Mouse (Mus musculus) adrenal gland, adult 8-10 months (tissue): Measurements from ENCODE around the gene Cyp46a1. TPM values are rescaled to one million over a fixed set of nuclear protein-coding genes. Genes with fewer than 3 reads are reported as not detected.

Experiments
- DNase-seq: peaks from one replicate; pipeline ENCODE4 v3.0.0; 2022
- total RNA-seq, 4 experiments: library from RNA; stranded (reverse); gene quantifications; 2 replicates each; pipeline ENCODE4 v1.2.4; 2022

The Cyp46a1 gene
- total RNA-seq: 1 to 10 TPM; 2.1 to 7.3 (median 4.7) TPM

DNA sequence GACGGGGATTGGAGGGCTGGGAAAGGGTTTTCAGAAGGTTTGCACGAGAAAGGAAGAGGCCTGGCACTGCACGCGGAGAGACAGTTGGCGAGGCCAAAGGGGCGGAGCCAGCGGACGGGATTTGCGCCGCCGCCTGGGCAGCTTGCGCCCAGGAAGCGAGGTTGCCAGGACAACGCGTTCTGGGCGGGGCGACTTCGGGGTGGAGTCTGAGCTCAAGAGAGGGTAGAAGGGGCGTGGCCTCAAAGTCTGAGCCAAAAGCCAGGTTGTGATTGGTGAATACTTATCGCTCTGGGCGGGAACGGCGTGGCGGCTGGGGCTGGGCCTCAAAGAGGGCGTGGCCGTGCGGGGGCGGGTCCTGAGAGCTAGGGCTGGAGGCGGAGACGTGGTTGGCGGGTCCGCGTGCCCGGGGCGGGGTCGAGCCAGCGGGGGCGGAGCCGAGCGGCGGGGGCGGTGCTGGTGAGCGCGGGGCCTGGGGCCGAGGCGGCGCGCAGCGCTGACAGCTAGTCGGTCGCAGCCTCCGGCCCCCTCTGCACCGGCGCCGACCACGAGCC, at the start of gene Cyp46a1:
Gene Cyp46a1 (plus strand): TSS at position 487 of the 551 bp plus-strand sequence.
- DNase-seq: peak; percentile 100

DNA sequence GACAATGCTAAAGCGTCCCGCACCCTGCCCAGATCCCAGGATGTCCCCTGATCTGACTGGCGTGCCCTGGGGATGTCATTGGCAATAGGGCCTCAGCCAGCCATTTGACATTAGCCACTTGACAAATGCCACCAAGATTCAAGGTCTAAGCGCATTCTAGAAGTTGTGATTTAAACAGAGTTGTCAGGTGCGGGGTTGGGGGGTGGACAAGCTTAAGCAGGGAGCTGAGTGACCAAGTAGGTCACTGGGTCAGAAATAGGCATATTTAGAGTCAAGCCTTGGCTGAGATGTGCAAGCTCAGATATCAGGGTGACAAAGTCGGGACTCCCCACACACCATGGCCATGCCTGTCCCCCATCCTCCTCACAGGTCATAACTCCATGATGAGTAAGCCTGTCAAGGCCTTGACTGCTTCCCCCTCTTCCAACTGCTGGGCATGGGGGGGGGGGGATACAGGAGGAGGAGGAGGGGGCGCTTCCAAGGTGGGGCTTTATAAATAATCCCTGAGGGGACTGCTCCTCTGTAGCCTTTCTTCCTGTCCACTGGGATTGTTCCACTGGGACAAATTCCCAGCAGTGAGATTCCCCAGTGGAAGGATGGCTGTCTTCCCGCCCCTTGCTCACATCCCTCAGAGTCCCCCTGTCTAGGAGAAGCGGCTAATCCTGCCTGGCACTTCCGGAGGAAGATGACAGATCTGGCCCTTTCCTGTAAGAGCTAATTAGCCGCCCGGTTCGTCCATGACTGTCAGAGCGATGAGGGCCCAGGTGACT, 49.5 kb upstream of the Cyp46a1 start:
- DNase-seq: no peak

- no peak for DNase-seq
These were observed 48.8 kb upstream of the Cyp46a1 start for GRCm38 (mm10) chr12:108285225-108286011.

DNA sequence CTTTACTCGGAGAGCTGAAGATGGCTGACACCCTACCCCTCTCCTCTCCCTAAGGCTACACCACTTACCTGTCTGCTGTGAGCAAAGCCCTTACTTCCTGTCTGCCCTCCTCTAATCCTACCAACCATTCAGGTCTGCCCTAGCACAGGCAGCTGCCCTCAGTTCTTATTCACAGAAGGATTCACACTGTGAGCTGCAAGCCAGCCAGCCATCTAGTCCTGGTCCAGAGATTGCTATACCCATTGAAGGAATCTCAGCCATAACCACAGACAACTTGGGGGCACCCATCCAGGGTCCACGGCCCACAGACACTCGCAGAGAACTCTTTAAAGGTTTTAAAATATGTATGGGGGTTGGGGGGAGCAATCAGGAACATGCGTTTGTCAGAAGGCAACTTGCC, 47.8 kb upstream of the Cyp46a1 start:
- no peak for DNase-seq

GRCm38 (mm10) chr12:108287011-108287410, 47.2 kb upstream of the Cyp46a1 start:
- DNase-seq: no peak

DNA sequence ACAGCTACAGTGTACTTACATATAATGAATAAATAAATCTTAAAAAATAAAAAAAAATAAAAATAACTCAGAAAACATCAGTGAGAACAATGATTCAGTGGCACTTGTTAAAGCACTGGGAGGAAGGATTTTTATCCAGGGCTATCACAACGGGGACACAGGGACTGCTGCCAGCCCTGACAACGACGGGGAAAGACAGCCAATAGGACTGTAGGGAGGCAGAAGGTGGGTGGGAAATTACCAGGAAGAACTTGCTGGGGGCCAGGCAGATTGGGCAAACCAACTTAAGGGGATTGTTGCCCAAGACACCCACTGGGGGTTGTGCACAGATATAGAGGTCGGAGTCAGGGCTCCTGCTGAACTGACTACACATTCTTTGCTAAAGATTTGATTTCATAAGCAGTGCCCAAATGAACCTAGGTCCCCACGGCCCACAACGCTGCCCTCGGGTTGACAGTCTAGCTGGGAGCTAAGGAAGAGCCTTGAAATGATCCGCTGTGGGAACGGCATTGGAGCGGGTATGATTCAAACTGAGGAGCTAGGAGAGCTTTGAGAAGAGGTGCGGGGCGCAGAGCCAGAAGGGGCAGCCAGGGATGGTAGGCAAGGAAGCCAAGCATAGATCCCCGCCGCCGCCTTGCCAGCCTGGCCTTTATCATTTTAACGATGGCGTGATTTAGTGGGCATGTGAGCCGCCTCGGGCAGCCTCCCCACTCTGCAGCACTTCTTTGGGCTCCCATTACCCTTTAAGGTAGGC, 45.9 kb upstream of the Cyp46a1 start:
- no peak for DNase-seq

DNA sequence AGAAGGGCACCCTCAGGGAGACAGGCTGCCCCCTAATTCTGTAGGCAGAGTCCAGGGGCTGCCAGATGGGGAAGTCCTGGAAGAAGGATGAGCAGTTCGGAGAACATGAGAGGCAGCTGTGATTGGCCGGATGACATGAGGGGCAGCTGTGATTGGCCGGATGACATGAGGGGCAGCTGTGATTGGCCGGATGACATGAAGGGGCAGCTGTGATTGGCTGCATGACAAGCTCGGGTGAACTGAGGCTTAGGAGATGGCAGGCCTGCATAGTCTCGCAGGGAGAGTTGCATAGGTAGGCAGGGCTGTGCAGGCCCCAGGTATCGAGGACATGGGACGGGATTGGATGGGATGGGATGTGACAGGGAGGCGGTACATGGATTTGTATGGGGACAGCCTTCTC, 41.8 kb upstream of the Cyp46a1 start:
- DNase-seq: no peak

GRCm38 (mm10) chr12:108292957-108293356, 41.2 kb upstream of the Cyp46a1 start:
- DNase-seq: peak; percentile 53

DNA sequence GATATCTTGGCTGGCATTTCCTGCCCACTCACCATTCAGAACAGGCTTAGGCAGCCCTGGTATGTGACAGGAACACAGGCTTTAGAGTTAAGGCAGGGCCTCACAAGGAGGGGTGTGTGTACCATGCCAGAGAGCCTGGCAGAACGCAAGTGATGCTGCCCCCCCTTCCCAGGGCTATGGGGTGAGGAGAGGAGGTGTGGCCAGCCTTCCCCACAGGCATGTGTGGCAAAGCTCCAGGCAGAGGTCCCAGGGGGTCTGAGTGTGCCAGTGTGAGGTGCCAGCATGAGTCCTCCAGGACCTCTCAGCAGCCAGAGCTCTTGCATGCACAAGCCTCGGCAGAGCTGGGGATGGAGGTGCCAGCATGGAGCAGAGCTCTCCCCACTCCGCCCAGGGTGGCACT, 39.6 kb upstream of the Cyp46a1 start:
- DNase-seq: no peak

GRCm38 (mm10) chr12:108297033-108297432, 37.1 kb upstream of the Cyp46a1 start:
- DNase-seq: no peak

- no peak for DNase-seq
These were observed 33.2 kb upstream of the Cyp46a1 start for GRCm38 (mm10) chr12:108301006-108301405.

- no peak for DNase-seq
These were observed 30.3 kb upstream of the Cyp46a1 start for GRCm38 (mm10) chr12:108303778-108304365.

DNA sequence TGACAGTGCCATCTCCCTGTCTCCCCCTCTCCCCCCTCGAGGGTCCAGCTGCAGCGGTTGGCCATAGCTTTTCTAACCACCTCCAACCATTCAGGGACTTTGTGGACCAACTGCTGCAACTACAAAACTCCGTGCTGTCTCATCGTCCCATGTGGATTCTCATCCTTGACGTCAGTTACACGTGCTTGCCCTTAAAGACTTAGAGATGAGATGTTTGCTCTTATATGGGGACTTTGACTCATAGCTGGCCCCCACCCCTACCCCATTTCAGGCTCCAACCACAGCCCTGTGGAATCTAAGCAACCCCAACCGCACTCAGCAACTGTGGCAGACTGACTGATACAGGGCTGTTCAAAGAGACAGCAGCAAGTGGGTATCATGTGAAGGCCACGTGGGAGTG, 29.0 kb upstream of the Cyp46a1 start:
- no peak for DNase-seq

GRCm38 (mm10) chr12:108305812-108306794, 28.1 kb upstream of the Cyp46a1 start, which contains the start of gene Hhipl1:
Hhipl1 (plus strand) TSS chr12:108306270.
- DNase-seq: no peak

DNA sequence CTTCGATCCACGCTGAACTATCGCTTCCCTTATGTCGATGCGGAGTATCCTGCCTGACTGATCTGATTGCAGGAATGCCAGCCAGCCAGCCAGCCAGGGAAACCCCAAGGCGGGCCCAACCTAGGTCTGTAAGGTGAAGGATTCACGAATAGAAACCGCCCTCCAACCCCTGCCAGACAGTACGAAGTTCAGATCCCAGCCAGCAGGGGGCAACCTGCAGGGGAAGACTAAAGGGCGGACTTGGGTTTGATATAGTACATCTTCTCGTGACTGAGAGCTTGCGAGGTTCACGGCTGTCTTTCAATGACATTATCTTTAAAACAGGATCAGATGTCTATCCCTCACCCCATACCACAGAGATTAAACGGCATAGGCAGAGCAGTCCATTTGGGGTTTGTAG, 26.6 kb upstream of the Cyp46a1 start:
- DNase-seq: no peak

- DNase-seq: no peak
These were observed 25.8 kb upstream of the Cyp46a1 start for GRCm38 (mm10) chr12:108308363-108308856.

GRCm38 (mm10) chr12:108309116-108309794, 24.9 kb upstream of the Cyp46a1 start:
- DNase-seq: peak; percentile 53

DNA sequence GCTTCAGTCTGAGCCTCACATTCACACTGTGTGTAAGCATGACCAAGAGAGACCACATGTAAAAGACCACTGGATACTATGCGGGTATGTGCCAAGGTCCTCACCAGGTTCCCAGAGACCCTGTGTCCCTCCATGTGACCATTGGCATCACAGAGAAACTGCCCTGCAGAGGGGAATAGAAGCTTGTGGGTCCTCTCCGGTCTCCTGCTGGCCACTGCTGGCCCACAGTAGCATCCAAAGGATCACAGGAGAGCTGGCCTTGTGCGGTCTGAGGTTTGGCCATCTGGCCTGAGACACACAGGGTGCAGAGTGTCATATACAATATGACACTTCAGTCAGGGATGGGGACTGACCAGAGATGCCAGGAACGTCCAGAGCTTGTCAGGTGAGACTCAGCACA, 24.1 kb upstream of the Cyp46a1 start:
- no peak for DNase-seq

GRCm38 (mm10) chr12:108310456-108311027, 23.6 kb upstream of the Cyp46a1 start:
- no peak for DNase-seq
